Mouse (Mus musculus) megakaryocyte progenitor cell, adult 5-6 weeks (primary cell): ENCODE results near the gene Prdm10. TPM values are rescaled to one million over a fixed set of nuclear protein-coding genes. Genes with fewer than 3 reads are reported as not detected.

Experiments
- ATAC-seq: replicated peaks from 2 replicates; pipeline ENCODE4 v1.8.0; 2016; ENCODE audit warnings: mild to moderate bottlenecking, moderate TSS enrichment, inconsistent platforms; ENCODE audit not compliant: poor library complexity
- total RNA-seq, 2 experiments: library from RNA; stranded (forward) in 1 of 2; stranded (reverse) in 1 of 2; fragments of 157-497, 149-512 nt in 1 of 2; fragments of 200-1000 nt in 1 of 2; gene quantifications; 2 replicates each; pipeline versions ENCODE4 v1.2.3 to v1.2.4; 2015 to 2017

The Prdm10 gene
- total RNA-seq, 2 experiments from 2014 or later: 9.2 to 11.7 TPM

DNA sequence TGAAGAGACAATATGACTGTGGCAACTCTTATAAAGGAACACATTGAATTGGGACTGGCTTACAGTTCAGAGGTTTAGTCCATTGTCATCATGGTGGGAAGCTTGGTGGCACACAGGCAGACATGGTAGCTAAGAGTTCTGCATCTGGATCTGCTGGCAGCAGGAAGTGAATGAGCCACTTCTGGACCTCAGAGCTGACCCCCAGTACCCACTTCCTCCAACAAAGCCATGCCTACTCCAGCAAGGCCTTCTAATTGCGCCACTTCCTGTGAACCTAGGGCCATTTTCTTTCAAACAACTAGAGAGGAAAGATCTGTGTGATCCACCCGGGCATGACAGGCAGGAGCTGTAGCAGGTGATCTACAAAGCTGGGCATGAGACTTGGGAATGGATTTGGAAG is 72.4 kb downstream of the Prdm10 start:
- peak; percentile 68 for ATAC-seq

DNA sequence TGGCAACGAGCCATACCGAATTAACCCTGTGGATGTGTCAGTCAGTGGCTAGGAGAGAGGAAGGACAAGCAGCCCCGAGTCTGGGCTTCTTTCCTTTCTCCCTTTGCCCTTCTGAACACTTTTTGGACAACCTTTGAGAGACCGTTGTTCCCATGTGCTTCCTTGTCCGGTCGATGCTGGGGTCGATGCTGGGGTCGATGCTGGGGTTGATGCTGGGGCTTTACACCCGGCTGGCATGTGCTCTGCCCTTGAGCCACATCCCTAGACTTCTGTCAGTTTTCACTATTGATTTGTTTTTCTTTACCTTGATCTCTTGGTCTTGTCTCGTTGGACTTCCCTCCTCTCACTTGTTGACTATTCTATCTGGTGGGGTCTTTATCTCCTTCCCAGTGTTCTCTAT is 73.2 kb downstream of the Prdm10 start:
- no peak for ATAC-seq

DNA sequence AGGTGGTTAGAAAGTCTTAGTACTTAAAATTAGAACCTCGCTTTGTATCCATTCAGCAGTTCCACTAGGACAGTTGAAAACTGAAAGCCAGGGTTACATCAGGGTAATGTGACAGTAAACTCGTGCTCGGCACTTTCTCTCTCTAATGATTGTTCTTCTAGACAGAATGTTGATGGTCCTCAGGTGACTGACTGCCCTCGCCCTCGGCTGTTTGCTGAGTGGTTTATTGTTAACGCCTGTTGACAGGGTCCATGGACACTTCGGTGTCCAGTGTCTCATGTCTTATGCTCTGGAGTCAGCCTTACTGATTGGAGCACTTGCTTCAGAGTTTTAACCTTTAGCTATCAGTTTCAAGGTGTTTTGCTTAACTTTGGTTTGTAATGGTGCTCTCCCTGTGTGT is 73.7 kb downstream of the Prdm10 start:
- ATAC-seq: no peak

DNA sequence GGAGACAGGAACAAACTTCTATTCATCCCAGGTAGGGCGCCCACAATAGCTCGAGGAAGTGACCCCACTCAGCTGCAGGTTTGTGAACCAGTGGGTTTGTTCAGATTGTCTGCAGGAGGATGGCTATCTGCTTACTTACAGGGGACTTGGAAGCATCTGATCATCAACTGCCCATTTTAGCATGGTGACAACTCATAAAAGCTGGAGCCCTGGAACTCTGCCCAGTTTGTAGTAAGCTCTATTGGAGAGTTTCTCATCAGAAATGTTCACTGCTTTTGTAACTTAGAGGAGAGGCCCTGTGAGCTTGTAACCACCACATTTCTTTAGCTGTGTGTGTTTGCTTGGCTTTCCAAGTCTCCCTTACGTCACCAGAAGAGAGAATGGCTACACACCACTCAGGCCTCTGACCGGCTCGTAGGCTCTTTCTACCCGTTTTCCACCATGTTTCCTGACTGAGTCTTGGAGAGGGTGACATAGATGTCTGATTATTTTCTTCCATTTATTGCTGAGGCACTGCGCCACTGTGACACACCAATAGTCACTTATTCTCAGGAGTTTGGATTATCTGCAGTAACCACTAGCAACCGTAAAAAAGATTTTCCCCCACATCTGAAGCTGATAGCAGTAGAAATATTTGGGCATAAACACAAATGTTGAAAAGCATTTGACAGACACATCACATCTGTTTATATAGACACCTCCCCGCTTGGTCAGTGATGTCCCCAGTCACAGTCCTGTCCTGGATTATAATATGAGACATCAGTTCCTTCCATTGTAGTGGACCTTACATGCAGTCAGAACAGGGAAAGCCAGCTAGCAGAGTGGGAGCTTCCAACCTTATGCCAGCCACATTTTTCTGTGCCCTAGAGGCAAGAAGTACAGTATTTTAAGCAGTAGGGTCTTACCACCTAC is 83.6 kb downstream of the Prdm10 start:
- ATAC-seq: no peak

DNA sequence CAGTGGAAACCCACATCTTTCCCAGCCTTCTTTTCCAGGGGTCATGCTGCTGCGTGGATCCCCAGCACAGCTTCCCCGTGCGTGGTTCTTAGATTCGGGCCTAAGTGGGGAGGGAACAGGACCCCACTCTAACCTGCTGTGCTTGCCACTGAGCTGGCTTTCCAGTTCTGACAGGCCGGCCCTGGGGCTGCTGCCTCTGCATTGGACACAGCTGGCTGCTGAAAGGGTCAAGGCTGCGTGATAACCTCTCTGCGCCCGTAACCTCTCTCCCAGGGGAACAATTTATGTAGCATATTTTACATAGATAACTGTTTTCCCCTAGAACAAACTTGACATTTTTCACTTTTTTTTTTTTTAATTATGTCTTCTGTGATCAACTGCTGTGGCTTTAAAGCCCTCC is 84.7 kb downstream of the Prdm10 start:
- ATAC-seq: no peak

DNA sequence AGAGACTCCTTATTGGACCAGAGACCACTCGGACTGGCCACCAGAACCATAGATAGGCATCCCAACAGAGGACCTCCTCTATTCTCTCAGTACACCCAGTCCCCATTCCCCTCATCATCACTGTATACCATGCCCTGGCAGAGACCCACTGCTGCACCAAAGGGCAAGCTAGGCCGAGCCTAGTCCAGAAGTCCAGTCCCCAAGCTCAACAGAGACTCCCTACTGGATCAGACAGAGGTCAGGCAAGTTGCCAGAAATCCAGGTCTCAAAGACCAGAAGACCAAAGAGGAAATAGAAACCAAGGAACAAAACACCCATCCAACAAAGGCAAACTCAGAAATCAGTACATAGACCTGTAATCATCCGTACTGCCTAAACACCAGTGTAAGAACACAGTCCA is 91.4 kb downstream of the Prdm10 start:
- no peak for ATAC-seq

DNA sequence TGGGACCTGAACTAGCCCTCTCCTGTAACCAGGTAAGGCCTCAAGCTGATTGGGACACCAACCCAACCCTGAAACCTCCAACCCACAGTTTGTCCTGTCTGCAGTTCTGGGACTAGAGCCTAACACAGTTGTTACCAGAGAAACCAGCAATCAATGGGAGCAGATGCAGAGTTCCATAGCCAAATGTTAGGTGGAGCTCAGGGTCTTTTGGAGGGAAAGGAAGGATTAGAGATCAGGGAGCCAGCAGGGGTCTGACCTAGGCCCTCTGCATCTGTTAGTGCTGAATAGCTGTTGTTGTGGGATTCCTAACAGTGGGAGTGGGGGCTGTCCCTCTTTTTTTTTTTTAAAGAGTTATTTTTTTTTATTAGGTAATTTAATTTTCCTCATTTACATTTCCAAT is 96.3 kb downstream of the Prdm10 start:
- no peak for ATAC-seq

DNA sequence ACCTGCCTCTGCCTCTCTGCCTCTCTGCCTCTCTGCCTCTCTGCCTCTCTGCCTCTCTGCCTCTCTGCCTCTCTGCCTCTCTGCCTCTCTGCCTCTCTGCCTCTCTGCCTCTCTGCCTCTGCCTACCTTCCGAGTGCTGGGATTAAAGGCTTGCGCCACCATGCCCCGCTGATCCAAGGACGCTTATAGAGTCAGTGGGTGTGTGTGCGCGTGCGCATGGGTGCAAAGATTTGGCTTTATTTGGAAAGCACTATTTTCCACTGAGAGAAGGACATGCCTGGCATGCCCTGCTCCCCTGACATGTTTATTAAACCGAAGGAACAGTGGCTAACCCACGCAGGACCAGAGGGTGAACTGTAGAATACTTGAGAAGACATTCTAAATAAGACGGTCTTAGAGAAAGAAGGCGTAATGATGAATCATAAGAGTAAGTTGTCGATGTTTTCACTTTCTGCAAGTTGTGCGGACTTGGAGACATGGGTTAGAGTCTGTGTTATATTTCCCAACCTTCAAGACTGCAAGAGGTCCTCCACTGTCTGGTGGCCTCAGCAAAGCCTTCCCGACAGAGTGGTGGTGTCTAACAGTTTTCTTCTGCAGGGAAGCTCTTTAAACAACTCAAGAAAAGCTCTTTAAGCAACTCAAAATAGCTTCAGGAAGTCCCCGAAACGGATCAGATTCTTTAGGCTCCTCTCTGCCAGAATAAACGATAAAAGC is 104.6 kb downstream of the Prdm10 start:
- no peak for ATAC-seq

DNA sequence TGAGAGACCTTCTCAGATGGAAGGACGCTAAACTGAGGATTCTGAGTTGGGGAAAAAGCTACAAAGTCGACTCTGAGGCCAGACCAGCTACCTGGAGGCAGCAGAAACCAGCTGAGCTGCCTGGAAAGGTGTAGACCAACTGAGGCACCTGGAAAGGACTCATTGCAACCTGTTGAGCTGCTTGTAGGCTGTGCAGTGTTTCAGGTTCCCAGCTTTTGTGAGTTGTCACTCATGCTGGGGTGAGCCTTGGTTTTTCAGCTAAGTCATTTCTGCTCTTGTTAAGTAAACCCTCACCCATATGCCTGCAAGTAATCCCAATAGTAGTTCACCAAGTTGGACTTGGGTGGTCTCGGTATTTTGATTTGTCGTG is 105.1 kb downstream of the Prdm10 start:
- peak; percentile 5; the same call in 1 of the 2 replicates for ATAC-seq

DNA sequence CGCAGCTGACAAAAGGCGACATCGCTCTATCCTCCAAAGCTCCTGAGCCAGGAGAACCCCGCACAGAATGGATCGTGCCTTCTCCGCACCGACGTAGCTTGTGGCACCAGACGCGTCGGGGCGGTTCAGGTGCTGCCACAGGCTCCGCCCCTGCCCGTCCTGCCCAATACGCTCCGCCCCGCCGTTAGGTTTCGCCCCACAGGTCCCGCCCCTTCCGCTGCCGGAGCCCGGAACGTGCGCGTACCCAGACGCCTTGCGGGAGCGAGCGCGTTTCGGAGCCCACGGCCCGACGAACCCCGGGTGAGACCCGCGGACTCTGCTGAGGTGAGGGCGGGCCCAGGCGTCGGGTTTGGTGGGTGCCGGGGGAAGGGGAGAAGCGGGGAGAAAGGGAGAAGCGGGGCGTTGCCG is 105.6 kb downstream of the Prdm10 start, which contains the start of gene Nfrkb:
Nfrkb (plus strand) TSS at position 246 of the 408 bp plus-strand sequence.
- ATAC-seq: peak; percentile 99

DNA sequence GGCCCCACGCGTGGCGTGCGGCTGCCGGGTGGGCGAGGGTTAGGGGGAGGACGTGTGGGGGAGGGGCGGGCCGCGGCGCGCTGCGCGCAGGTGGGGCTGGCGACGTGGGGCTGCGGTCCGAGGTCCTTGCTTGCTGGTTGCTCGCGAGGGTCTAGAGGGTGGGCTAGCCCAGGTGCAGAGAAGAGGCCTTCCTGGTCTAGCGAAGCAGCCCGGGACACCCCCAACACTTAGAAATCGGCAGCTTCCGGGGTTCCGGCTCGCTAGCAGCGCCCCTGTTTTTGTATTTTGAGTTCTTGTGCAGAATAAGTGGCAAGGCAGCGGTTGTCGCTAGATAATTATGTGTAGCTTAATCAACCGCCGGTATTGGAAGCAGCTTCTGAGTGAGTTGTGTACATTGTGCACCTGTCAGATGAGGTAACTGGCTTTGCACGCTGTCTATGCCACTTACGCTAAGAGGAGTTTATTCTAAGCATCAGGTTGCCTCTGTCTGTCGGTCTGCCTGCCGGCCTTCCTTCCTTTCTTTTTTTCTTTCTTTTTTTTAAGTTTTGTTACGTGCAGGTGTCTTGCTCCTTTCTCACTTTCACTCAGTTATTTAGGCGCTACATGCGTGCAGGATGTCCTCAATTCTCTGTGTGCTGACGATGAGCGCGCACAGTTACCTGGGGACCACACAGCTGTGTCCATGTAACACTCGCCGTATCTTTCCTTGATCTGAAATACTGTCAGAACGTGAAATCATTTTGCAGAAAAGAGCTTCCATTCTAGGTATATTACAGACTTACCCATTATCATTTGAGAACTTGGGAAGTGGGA is 106.2 kb downstream of the Prdm10 start:
- peak; percentile 22; the same call in 1 of the 2 replicates for ATAC-seq

DNA sequence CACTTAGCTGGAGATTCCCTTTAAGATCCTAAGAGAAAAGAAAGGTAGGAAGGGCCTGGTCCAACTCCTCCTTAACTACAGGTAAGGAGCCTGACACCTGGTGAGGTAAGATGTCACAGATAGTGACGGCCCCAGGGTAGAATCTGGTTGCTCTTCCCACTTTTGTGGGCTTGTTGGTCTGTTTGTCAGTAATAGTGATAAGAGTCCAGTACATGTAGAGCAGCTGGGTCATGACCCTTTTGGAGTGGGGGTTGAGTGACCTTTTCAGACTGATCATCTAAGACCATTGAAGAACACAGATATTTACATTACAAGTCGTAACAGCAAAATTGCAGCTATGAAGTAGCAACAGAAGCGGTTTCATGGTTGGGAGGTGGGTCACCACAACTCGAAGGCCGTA is 106.9 kb downstream of the Prdm10 start:
- ATAC-seq: no peak

DNA sequence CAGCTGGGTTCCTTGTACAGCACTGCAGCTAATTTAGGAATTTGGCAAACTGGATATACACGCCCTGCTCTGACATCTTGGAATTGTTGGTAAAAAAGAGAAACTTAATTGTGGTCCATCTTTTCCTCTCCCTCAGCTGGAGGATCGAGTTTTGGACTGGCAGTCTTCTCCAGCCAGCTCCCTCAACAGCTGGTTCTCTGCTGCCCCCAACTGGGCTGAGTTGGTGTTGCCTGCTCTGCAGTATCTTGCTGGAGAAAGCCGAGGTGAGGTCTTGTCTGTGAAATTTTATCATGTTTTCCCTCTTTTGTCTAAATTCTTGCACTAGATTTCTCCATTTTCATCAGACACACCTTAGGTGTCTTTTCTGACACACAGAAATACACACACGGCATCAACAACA is 120.1 kb downstream of the Prdm10 start:
- ATAC-seq: peak; percentile 92

DNA sequence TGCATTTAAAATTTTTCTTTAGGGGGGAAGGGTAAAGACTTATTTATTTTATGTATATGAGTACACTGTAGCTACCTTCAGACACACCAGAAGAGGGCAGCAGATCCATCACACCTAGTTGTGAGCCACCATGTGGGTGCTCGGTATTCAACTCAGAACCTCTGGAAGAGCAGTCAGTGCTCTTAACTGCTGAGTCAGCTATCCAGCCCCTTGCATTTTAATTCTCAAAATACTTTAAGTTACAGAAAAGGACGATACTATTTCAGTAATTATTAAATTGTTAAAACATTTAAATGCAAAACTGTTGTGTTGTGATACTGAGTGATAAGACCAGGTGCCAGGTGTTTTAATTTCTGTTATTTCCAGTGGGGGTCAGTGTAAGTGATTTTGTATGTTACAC is 124.0 kb downstream of the Prdm10 start:
- no peak for ATAC-seq

DNA sequence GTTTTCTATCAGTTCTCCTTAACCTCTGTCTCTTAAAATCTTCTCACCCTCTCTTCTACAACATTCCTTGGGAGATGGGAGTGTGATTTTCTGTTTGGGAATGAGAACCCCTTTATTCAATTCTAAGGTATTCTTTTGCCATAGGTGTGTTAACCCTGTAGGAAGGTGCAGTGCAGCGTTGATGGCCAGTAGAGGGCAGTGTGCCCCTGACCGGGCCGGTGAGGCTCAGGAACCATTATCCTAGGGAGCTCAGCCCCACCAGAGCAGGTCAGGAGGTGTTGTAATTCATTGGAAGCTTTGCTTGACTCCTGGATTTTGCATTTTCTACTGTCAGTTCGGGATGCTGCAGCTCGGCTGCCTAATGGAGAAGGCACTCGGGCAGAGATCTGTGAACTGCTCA is 124.9 kb downstream of the Prdm10 start:
- ATAC-seq: peak; percentile 81

DNA sequence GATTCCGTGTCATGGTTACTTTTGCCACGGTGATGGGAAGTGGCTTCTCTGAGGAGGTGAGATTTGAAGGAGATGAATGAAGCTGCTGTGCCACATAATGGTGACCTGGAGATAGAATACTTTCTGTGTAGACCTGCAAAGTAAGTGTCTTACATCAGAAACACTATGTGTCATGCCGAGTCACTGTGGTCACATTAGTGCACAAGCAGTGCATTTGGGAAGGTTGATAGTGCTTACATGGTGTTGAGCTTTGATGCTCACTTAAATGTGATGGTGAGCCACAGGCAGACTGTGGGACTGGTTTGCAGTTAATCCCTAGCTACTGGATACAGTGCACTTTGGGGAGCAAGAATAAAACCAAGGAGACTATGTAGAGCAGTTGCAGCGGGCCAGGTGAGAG is 131.8 kb downstream of the Prdm10 start:
- ATAC-seq: peak; percentile 44; the same call in 1 of the 2 replicates

DNA sequence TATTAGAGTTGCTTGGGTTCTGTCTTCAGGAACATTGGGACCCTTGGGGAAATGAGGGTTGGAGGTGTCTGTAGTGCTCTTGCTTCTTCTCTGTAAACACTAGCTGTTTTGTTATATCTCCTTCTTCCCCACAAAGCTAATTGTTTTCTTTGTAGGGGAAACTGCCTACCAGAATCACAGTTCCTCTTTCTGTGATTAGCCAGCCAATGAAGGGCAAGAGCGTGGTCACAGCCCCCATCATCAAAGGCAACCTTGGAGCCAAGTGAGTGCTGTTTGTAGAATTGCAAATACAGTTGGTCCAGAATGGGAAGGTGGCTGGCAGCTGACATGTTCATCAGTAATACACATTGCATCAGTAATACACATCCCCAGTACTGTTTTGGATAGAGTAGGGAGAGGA is 138.5 kb downstream of the Prdm10 start:
- ATAC-seq: peak; percentile 76

DNA sequence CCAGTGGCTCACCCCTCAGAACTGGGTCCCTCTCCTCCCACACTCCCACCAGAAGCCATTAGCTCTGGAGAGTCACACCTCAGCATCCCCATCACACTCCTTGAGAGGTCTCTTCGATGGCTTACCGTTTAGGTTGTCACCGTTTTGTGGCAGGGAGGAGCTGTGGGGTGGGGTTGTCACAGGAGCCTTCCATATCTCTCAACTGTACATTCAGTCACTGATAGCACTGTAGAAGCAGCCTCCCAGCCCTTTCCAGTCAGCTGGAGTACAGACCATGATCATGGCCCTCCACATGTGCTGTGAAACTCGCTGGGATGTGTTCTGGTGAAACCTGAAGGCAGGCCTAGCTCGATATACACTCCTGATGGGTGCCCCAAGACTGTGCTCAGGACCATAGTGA is 141.8 kb downstream of the Prdm10 start:
- ATAC-seq: peak; percentile 71

DNA sequence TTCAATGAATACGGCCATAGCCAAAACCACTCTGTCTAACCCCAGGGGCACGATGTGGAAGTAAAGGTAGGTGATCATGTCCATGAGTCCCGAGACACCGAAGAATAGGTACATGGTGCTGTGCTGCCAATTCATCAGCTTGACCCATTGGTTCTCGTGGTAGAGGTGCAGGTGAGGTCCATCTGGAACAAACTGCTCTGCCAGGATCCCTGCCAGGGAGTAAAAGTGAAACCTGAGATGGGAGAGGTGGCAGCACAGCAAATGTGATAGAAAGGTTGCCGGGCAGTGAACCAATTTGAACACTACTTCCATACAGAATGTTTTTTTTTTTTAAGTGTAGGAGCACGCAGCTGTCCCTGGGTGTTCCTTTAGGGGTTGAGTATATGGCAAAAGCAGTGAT is 148.6 kb downstream of the Prdm10 start:
- no peak for ATAC-seq

DNA sequence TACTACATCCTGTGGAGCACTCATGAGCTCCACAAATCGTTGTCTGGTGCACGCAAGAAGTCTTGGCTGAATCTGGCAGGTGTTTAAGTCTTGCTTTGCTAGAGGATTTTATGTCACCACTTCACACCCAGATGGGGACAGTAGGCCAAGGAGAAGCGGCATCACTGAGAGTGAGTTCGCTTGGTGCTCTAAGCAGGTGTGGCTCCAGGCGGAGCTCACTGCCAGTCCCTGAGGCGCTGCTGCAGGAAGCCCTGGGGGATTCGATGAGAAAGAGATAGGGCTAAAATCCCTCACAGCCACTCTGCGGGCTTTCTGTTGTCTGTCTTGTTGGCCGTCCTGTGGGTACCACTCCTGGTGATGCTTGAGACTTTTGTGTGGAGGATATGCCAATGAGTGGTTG is 149.7 kb downstream of the Prdm10 start:
- ATAC-seq: no peak
